Mouse (Mus musculus): Measurements from ENCODE around the gene Tfdp1. TPM values are rescaled to one million over a fixed set of nuclear protein-coding genes. Genes with fewer than 3 reads are reported as not detected.
"Not testable (repeated sequence)": the region's sequence is repeated elsewhere in the genome, so short reads cannot be mapped to it uniquely, and the experiment has no call there.

Gene Tfdp1
- polyA plus RNA-seq, 1 experiment = 44.9 TPM

- Histone ChIP-seq H3K27ac (ENCODE audit: control insufficient read depth, insufficient read depth, low read depth, low read length) (no peak overlapping the region), H3K27me3 (ENCODE audit: control insufficient read depth, insufficient read depth, low read length) (no peaks in the 10 kb centered on the region), H3K36me3 (ENCODE audit: control insufficient read depth, insufficient read depth, low read length) (no peaks in the 10 kb centered on the region; the same call in 1 of the 2 replicates), H3K4me3 (ENCODE audit: control insufficient read depth, low read depth, low read length) (no peak overlapping the region), H3K4me1 (ENCODE audit: control insufficient read depth, insufficient read depth, low read length) (peaks cover 2% of the 10 kb centered on the region)
- TF ChIP-seq CTCF (IDR thresholded peaks at IDR 0.05; ENCODE audit: control insufficient read depth, insufficient read depth, insufficient replicate concordance, low read depth, low read length) = no peak
- no peak for TF ChIP-seq POLR2A (IDR thresholded peaks at IDR 0.05; ENCODE audit: control insufficient read depth, low read depth, low read length)
Measured at GRCm38 (mm10) chr8:13306309-13306909, 32.1 kb upstream of the Tfdp1 start.

- no peak overlapping the region for H3K27ac ChIP-seq (ENCODE audit: control insufficient read depth, insufficient read depth, low read depth, low read length)
- no peaks in the 10 kb centered on the region for H3K27me3 ChIP-seq (ENCODE audit: control insufficient read depth, insufficient read depth, low read length)
- no peak overlapping the region for H3K4me3 ChIP-seq (ENCODE audit: control insufficient read depth, low read depth, low read length)
- H3K36me3 ChIP-seq (ENCODE audit: control insufficient read depth, insufficient read depth, low read length) = no peaks in the 10 kb centered on the region; the same call in 1 of the 2 replicates
- TF ChIP-seq POLR2A (IDR thresholded peaks at IDR 0.05; ENCODE audit: control insufficient read depth, low read depth, low read length) = no peak
- TF ChIP-seq CTCF (IDR thresholded peaks at IDR 0.05; ENCODE audit: control insufficient read depth, insufficient read depth, insufficient replicate concordance, low read depth, low read length) = no peak
- peaks cover 2% of the 10 kb centered on the region for H3K4me1 ChIP-seq (ENCODE audit: control insufficient read depth, insufficient read depth, low read length)
Measured at GRCm38 (mm10) chr8:13306916-13307315, 31.6 kb upstream of the Tfdp1 start.

DNA sequence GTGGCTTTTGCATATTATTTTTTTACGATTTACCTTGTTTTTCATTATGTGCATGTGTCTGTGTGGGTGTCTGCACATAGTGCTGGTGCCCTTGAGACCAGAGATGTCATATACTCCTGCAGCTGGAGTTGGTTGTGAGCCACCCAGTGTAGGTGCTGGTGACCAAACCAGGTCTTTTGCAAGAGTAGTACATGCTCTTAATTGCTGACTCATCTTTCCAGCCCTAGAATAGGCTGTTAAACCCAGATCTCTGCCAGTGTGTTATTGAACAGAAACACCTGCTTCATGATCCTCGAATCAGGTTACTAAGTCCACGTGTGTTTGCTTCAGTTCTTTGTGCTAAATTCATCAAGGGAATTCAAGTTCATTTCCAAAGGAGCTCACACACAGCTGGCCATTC is 23.6 kb upstream of the Tfdp1 start:
- no peaks in the 10 kb centered on the region for H3K27me3 ChIP-seq (ENCODE audit: control insufficient read depth, insufficient read depth, low read length)
- no peak overlapping the region for H3K4me3 ChIP-seq (ENCODE audit: control insufficient read depth, low read depth, low read length)
- no peak for TF ChIP-seq CTCF (IDR thresholded peaks at IDR 0.05; ENCODE audit: control insufficient read depth, insufficient read depth, insufficient replicate concordance, low read depth, low read length)
- TF ChIP-seq POLR2A (IDR thresholded peaks at IDR 0.05; ENCODE audit: control insufficient read depth, low read depth, low read length) = no peak
- H3K36me3 ChIP-seq (ENCODE audit: control insufficient read depth, insufficient read depth, low read length) = peaks cover 2% of the 10 kb centered on the region; the same call in 1 of the 2 replicates
- no peaks in the 10 kb centered on the region for H3K4me1 ChIP-seq (ENCODE audit: control insufficient read depth, insufficient read depth, low read length)
- no peak overlapping the region for H3K27ac ChIP-seq (ENCODE audit: control insufficient read depth, insufficient read depth, low read depth, low read length)

DNA sequence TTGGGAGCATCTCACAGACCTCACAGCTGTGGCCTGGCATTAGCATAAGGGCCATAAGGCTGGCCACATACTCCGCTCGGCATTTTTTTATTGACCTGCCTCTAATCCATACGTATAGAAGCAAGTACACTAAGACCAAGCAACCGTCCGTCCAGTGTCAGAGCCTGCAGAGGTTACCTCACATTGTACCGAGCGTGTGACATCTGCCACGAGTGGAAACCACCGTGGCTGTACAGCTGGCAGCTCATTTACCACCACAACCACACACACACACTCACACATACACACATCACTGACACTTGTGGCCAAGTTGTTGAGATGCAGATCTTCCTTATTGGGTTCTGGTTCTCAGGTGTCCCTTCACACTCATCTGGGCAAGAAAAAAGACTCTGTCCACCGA is 21.9 kb upstream of the Tfdp1 start:
- no peaks in the 10 kb centered on the region for H3K4me1 ChIP-seq (ENCODE audit: control insufficient read depth, insufficient read depth, low read length)
- H3K36me3 ChIP-seq (ENCODE audit: control insufficient read depth, insufficient read depth, low read length) = peaks cover 4% of the 10 kb centered on the region
- no peak overlapping the region for H3K27ac ChIP-seq (ENCODE audit: control insufficient read depth, insufficient read depth, low read depth, low read length)
- no peak for TF ChIP-seq POLR2A (IDR thresholded peaks at IDR 0.05; ENCODE audit: control insufficient read depth, low read depth, low read length)
- no peak for TF ChIP-seq CTCF (IDR thresholded peaks at IDR 0.05; ENCODE audit: control insufficient read depth, insufficient read depth, insufficient replicate concordance, low read depth, low read length)
- H3K4me3 ChIP-seq (ENCODE audit: control insufficient read depth, low read depth, low read length) = no peak overlapping the region
- H3K27me3 ChIP-seq (ENCODE audit: control insufficient read depth, insufficient read depth, low read length) = no peaks in the 10 kb centered on the region

DNA sequence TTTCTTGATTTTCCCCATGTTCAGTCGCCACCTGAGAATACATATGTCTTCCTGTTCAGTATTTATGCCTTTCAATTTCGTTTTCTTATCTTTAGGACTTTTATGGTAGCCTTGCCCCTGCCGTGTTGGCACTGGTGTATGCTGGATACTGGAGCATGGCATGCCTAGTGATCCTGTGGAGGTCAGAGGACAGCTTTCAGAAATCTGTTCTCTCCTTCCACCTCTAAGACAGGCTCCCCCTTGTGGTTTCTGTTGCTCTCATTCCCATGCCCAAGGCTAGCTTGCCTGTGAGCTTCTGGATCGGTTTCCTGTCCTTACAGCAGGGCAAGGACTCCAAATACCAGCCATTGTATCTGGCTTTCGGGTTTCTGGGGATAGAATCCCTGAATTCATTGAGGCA is 12.0 kb upstream of the Tfdp1 start:
- TF ChIP-seq CTCF (IDR thresholded peaks at IDR 0.05; ENCODE audit: control insufficient read depth, insufficient read depth, insufficient replicate concordance, low read depth, low read length) (peak; percentile 27; the same call in 1 of the 2 replicates), POLR2A (IDR thresholded peaks at IDR 0.05; ENCODE audit: control insufficient read depth, low read depth, low read length) (no peak)
- Histone ChIP-seq H3K4me1 (ENCODE audit: control insufficient read depth, insufficient read depth, low read length) (no peaks in the 10 kb centered on the region), H3K27ac (ENCODE audit: control insufficient read depth, insufficient read depth, low read depth, low read length) (no peak overlapping the region), H3K4me3 (ENCODE audit: control insufficient read depth, low read depth, low read length) (no peak overlapping the region), H3K27me3 (ENCODE audit: control insufficient read depth, insufficient read depth, low read length) (no peaks in the 10 kb centered on the region), H3K36me3 (ENCODE audit: control insufficient read depth, insufficient read depth, low read length) (no peaks in the 10 kb centered on the region; the same call in 1 of the 2 replicates)

DNA sequence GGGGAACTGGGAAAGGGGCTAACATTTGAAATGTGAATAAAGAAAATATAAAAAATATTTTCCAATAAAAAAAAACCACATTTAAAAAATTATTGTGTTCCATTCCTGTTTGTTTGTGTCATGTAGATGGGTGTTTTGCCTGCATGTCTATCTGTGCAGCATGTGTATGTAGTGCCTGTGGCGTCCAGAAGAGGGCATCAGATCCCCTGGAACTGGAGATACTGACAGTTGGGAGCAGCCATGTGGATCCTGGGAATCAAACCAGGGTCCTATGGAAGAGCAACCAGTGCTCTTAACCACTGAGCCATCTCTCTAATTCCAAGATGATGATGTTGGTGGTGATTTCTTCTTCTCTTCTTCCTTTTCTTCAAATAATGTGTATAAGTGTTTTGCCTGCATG is 3.9 kb upstream of the Tfdp1 start:
- Histone ChIP-seq H3K36me3 (ENCODE audit: control insufficient read depth, insufficient read depth, low read length) (no peaks in the 10 kb centered on the region), H3K4me1 (ENCODE audit: control insufficient read depth, insufficient read depth, low read length) (peaks cover 4% of the 10 kb centered on the region), H3K27me3 (ENCODE audit: control insufficient read depth, insufficient read depth, low read length) (no peaks in the 10 kb centered on the region), H3K4me3 (ENCODE audit: control insufficient read depth, low read depth, low read length) (no peak overlapping the region), H3K27ac (ENCODE audit: control insufficient read depth, insufficient read depth, low read depth, low read length) (no peak overlapping the region)
- TF ChIP-seq CTCF (IDR thresholded peaks at IDR 0.05; ENCODE audit: control insufficient read depth, insufficient read depth, insufficient replicate concordance, low read depth, low read length) (peak; percentile 25; the same call in 1 of the 2 replicates), POLR2A (IDR thresholded peaks at IDR 0.05; ENCODE audit: control insufficient read depth, low read depth, low read length) (no peak)

GRCm38 (mm10) chr8:13337245-13337644 is 1.3 kb upstream of the Tfdp1 start:
- not testable (repeated sequence) for H3K4me3 ChIP-seq (ENCODE audit: control insufficient read depth, low read depth, low read length); H3K4me1 ChIP-seq (ENCODE audit: control insufficient read depth, insufficient read depth, low read length); H3K27me3 ChIP-seq (ENCODE audit: control insufficient read depth, insufficient read depth, low read length); H3K27ac ChIP-seq (ENCODE audit: control insufficient read depth, insufficient read depth, low read depth, low read length); H3K36me3 ChIP-seq (ENCODE audit: control insufficient read depth, insufficient read depth, low read length)

DNA sequence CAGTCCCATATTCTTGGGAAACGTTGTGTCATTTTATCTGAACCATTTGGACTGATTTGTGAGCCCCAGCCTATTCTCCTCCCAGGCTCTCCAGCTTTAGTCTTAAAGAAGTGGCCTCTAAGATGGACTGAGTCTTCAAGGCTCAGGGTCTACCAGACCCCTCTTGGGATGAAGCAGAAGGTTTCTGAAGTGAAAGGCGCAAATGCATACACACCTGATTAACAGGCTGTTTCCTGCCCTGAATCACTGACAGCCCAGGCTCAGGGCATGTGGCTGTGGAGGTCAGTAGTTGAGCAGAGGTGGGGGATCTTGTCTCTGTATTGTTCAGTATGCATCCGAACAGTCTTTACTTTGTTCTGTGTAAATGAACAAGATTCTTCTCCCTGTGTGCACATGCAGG is 873 bp upstream of the Tfdp1 start:
- H3K27me3 ChIP-seq (ENCODE audit: control insufficient read depth, insufficient read depth, low read length) = no peaks in the 10 kb centered on the region
- no peaks in the 10 kb centered on the region; the same call in 1 of the 2 replicates for H3K36me3 ChIP-seq (ENCODE audit: control insufficient read depth, insufficient read depth, low read length)
- no peak for TF ChIP-seq POLR2A (IDR thresholded peaks at IDR 0.05; ENCODE audit: control insufficient read depth, low read depth, low read length)
- no peak for TF ChIP-seq CTCF (IDR thresholded peaks at IDR 0.05; ENCODE audit: control insufficient read depth, insufficient read depth, insufficient replicate concordance, low read depth, low read length)
- H3K4me1 ChIP-seq (ENCODE audit: control insufficient read depth, insufficient read depth, low read length) = peaks cover 4% of the 10 kb centered on the region
- no peak overlapping the region for H3K27ac ChIP-seq (ENCODE audit: control insufficient read depth, insufficient read depth, low read depth, low read length)
- no peak overlapping the region for H3K4me3 ChIP-seq (ENCODE audit: control insufficient read depth, low read depth, low read length)

All from testis, adult 2 months (tissue).